Mouse (Mus musculus) heart, adult 18-20 months (tissue): ENCODE results near the gene Alg12. TPM values are rescaled to one million over a fixed set of nuclear protein-coding genes. Genes with fewer than 3 reads are reported as not detected.

ENCODE experiments used
- DNase-seq, 2 experiments: peaks; one replicate each; pipeline ENCODE4 v3.0.0; 2021 to 2022; ENCODE audit warnings: mixed read lengths in 1 of 2
- total RNA-seq, 2 experiments: library from RNA; stranded (reverse); gene quantifications; 2 replicates each; pipeline ENCODE4 v1.2.3; 2021

Alg12 gene
- total RNA-seq, 2 experiments from 2014 or later: 8.3 to 8.8 TPM

GRCm38 (mm10) chr15:88854969-88855830, 36.1 kb upstream of the Alg12 start:
- peak in 1 of 2 experiments; percentile 51 for DNase-seq

GRCm38 (mm10) chr15:88854119-88854968, 35.2 kb upstream of the Alg12 start:
- DNase-seq: no peak

- DNase-seq: no peak
These were observed 34.0 kb upstream of the Alg12 start for GRCm38 (mm10) chr15:88853106-88853505.

- DNase-seq: no peak
These were observed 32.5 kb upstream of the Alg12 start for GRCm38 (mm10) chr15:88851507-88852149.

- no peak for DNase-seq
These were observed 32.0 kb upstream of the Alg12 start for GRCm38 (mm10) chr15:88851076-88851475.

GRCm38 (mm10) chr15:88850146-88850826, 31.2 kb upstream of the Alg12 start:
- peak; percentile 97 to 98 for DNase-seq

- DNase-seq: no peak
These were observed 30.5 kb upstream of the Alg12 start for GRCm38 (mm10) chr15:88849621-88850020.

- no peak for DNase-seq
These were observed 29.5 kb upstream of the Alg12 start for GRCm38 (mm10) chr15:88848661-88849060.

- no peak for DNase-seq
These were observed 25.8 kb upstream of the Alg12 start for GRCm38 (mm10) chr15:88844966-88845365.

GRCm38 (mm10) chr15:88843486-88844097, 24.5 kb upstream of the Alg12 start:
- no peak for DNase-seq

GRCm38 (mm10) chr15:88842300-88842673, 23.2 kb upstream of the Alg12 start:
- DNase-seq: no peak

- DNase-seq: no peak
These were observed 22.6 kb upstream of the Alg12 start for GRCm38 (mm10) chr15:88841580-88842299.

- no peak for DNase-seq
These were observed 22.0 kb upstream of the Alg12 start for GRCm38 (mm10) chr15:88841160-88841559.

GRCm38 (mm10) chr15:88840126-88840525, 21.0 kb upstream of the Alg12 start:
- DNase-seq: peak; percentile 74 to 92

- peak; percentile 84 to 92 for DNase-seq
These were observed 20.2 kb upstream of the Alg12 start for GRCm38 (mm10) chr15:88839271-88839670.

- DNase-seq: peak; percentile 71 to 78
These were observed 18.9 kb upstream of the Alg12 start for GRCm38 (mm10) chr15:88837977-88838376.

- peak; percentile 86 to 92 for DNase-seq
These were observed 18.2 kb upstream of the Alg12 start for GRCm38 (mm10) chr15:88837199-88837932.

- DNase-seq: no peak
These were observed 17.5 kb upstream of the Alg12 start for GRCm38 (mm10) chr15:88836571-88836970.

GRCm38 (mm10) chr15:88836031-88836430, 16.9 kb upstream of the Alg12 start:
- no peak for DNase-seq

GRCm38 (mm10) chr15:88832536-88832935, 13.4 kb upstream of the Alg12 start:
- DNase-seq: no peak
